Mouse (Mus musculus) NIH3T3 (cell line): Measurements from ENCODE around the gene Olfr1118.
"Not testable (repeated sequence)": the region's sequence is repeated elsewhere in the genome, so short reads cannot be mapped to it uniquely, and the experiment has no call there.

Source experiments
- DNase-seq: peaks from one replicate; pipeline ENCODE4 v3.0.0-alpha.2; 2012; ENCODE audit warnings: low read depth

The Olfr1118 gene

DNA sequence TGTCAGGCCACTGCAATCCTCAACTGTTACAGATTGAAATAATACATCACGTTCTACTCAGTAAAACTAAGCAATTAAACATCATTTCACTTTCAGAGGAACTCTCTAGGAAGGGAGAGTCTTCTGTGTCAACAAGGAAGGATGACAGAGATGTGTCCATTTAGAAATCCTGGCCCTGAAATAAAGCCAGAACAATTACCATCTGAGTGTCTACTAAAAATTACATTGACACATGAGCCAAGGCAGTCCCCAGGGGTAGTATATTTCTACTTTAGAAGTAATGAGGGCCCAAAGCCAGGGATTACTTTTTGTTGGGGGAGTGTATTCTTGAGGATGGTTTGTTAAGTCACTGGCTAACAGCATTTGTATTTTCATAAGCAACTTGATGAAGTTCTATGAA lies at the start of gene Olfr1118:
Gene Olfr1118, plus strand, starts transcription at position 301 of the 400 bp plus-strand sequence.
- no peak for DNase-seq

DNA sequence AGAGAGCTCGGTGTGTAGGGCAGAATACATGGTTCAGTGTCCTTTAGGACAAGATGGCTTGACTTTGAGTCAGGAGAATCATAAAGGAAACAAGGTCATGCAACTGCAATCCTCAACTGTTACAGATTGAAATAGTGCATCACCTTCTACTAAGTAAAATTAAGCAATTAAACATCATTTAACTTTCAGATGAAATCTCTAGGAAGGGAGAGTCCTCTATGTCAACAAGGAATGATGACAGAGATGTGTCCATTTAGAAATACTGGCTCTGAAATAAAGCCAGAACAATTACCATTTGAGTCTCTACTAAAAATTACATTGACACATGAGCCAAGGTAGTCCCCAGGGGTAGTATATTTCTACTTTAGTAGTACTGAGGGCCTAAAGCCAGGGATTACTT lies 40.1 kb upstream of the Olfr1118 start, which contains the start of gene Olfr1116:
Gene Olfr1116, plus strand, starts transcription at position 301 of the 400 bp plus-strand sequence.
- DNase-seq, result no peak

DNA sequence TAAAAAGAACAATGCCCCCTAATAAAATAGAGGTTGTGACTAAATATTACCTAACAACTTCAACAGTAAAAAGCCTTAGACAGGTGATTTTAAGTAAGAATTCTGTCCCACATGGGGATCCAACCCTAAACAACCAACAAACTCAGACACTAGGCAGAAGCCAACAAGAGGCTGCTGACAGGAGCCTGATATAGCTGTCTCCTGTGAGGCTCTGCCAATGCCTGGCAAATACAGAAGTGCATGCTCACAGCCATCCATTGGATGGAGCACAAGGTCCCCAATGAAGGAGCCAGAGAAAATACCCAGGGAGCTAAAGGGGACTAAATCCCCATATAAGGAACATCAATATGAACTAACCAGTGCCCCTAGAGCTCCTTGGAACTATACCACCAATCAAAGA lies 13.4 kb upstream of the Olfr1118 start:
- DNase-seq, result not testable (repeated sequence)

DNA sequence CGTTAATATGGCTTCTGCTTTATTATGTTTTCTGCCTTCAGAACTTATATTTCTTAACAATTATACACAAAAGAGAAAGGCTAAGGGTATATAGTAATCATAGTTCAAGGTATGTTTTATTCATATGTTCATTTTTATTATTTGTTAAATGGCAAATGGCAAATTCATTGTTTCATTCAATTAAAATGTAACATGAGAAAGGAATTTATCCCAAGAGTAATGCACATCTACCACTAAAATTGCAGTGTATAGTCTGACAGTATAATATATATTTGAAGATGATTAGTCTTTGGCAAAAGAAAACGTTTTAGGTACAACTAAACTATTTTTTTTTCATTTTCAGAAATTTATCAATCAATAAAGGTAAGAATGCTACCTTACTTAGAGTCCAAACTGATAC lies 47.1 kb downstream of the Olfr1118 start, which contains the start of gene Olfr1120:
Gene Olfr1120, plus strand, starts transcription at position 301 of the 400 bp plus-strand sequence.
- no peak for DNase-seq

DNA sequence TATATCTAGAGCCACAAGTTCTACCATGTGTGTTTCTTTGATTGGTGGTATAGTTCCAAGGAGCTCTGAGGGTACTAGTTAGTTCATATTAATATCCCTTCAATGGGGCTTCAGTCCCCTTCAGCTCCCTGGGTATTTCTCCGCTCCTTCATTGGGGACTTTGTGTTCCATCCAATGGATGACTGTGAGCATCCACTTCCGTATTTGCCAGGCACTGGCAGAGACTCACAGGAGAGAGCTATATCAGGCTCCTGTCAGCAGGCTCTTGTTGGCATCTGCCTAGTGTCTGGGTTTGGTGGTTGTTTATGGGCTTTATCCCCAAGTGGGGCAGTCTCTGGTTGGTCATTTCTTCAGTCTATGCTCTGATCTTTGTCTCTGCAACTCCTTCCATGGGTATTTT lies 52.7 kb downstream of the Olfr1118 start:
- DNase-seq, result not testable (repeated sequence)
